Mouse (Mus musculus) stomach, adult 2 months (tissue): ENCODE data around the gene B4galnt2. TPM values are rescaled to one million over a fixed set of nuclear protein-coding genes. Genes with fewer than 3 reads are reported as not detected.

Experiments
- polyA plus RNA-seq: library from polyadenylated mRNA; depleted of rRNA; stranded (reverse); fragments of >200 nt; gene quantifications from 2 replicates; pipeline ENCODE4 v1.2.3, GENCODE M21; 2012; rRNA removed

B4galnt2 gene
- polyA plus RNA-seq = 0.95 and 1.1 TPM in 2 replicates

GRCm38 (mm10) chr11:95914571-95914991 lies at the start of gene B4galnt2:
TSS of gene B4galnt2 (minus strand) at chr11:95914891.

GRCm38 (mm10) chr11:95842074-95842681 lies 72.5 kb downstream of the B4galnt2 start, which contains the start of gene Abi3:
TSS of gene Abi3 (minus strand) at chr11:95842476.

GRCm38 (mm10) chr11:95837059-95837458 lies 77.6 kb downstream of the B4galnt2 start, which contains the start of gene Gngt2:
TSS of gene Gngt2 (plus strand) at chr11:95837216.

DNA sequence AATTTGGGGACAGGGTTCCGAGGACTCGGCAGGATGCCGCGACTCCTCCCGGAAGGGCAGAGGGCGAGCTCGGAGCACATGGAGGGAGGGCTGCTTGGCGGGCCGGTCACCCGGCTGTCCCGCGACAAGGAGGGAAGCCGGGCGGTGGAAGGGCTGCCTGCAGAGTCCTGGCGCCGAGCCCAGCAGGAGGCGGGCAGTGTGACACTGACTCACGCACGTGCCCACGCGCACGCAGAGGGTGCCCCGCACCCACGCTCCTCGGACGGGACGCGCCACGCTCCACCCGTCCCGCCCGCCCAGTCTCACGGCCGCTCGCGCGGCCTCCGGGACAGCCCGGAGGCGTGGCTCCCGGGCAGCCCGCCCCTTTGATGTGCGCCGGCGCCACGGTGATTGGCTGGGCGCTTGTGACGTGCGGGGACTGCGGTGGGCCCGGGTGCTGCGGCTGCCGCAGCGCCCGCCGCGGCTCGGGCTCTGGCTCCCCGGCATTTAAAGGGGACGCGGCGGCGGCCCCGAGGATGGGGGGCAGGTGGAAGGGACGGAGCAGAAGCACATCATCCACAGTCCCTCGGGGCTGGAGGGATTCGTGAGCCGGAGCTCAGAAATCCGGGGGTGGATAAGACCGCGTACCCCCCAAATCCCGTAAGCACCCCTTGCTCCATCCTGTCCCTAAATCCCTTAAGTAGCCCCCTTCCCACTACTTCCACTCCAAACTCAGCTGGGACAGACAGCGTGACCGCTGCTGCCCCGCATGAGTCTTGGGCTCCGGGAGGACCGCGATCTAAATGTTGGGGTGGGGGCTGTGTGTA lies 90.4 kb downstream of the B4galnt2 start, which contains the start of gene Phospho1:
Phospho1 (plus strand) TSS at position 429 of the 806 bp plus-strand sequence.

Other genes starting within 250 kb of the B4galnt2 start
- 52.8 and 56.7 TPM in 2 replicates for gene Phb, start 247.9 kb downstream of the B4galnt2 start, polyA plus RNA-seq
- gene Zfp652, start 202.2 kb downstream of the B4galnt2 start, polyA plus RNA-seq = 8.0 and 8.2 TPM in 2 replicates
- not detected in 2 replicates for gene B130006D01Rik, start 191.3 kb downstream of the B4galnt2 start, polyA plus RNA-seq
- 53.5 and 93.0 TPM in 2 replicates for gene Phospho1, start 90.4 kb downstream of the B4galnt2 start, polyA plus RNA-seq
- gene Gngt2, start 77.7 kb downstream of the B4galnt2 start, polyA plus RNA-seq = 0.31 and 0.52 TPM in 2 replicates
- gene Abi3, start 72.4 kb downstream of the B4galnt2 start, polyA plus RNA-seq = 13.6 and 14.7 TPM in 2 replicates
- gene Igf2bp1, start 91.0 kb upstream of the B4galnt2 start, polyA plus RNA-seq = 0.08 TPM in 1 of 2 replicates, not detected in the other
- gene Gip, start 109.7 kb upstream of the B4galnt2 start, polyA plus RNA-seq = 0.24 TPM in 1 of 2 replicates, not detected in the other
- gene Snf8, start 120.0 kb upstream of the B4galnt2 start, polyA plus RNA-seq = 5.6 and 7.3 TPM in 2 replicates
- gene Ube2z, start 150.5 kb upstream of the B4galnt2 start, polyA plus RNA-seq = 11.7 and 12.0 TPM in 2 replicates
- gene Atp5g1, start 160.8 kb upstream of the B4galnt2 start, polyA plus RNA-seq = 1,034 and 1,299 TPM in 2 replicates
- gene Calcoco2, start 197.1 kb upstream of the B4galnt2 start, polyA plus RNA-seq = not detected in 2 replicates
- gene Ttll6, start 218.9 kb upstream of the B4galnt2 start, polyA plus RNA-seq = 0.04 and 0.09 TPM in 2 replicates